Mouse (Mus musculus): Measurements from ENCODE around the gene Smg5.

Smg5 gene

GRCm38 (mm10) chr3:88393776-88394375 is 57.8 kb downstream of the Smg5 start:
- no peak for DNase-seq (ENCODE audit: low read depth, low spot score)

DNA sequence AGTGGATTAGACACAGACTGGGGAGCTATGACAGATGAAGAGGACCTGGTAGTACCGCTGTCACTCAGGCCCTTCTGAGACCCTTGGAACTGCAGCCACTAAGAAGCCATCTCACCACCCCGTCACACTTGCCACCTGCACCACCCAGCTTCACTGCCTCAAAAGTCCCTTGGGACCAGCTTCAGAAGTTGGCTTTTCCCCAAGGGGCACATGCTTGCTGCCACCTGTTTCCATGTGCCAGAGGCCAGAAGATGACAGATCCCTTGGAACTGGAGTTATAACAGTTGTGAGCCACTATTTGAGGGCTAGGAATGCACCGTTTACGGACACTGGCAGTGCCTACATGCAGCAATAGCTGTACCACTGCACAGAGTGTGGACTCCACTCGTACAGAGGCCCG is 59.2 kb downstream of the Smg5 start:
- DNase-seq (ENCODE audit: low read depth, low spot score) = no peak

- no peak for DNase-seq (ENCODE audit: low read depth, low spot score)
Measured at GRCm38 (mm10) chr3:88395742-88396141, 59.7 kb downstream of the Smg5 start.

DNA sequence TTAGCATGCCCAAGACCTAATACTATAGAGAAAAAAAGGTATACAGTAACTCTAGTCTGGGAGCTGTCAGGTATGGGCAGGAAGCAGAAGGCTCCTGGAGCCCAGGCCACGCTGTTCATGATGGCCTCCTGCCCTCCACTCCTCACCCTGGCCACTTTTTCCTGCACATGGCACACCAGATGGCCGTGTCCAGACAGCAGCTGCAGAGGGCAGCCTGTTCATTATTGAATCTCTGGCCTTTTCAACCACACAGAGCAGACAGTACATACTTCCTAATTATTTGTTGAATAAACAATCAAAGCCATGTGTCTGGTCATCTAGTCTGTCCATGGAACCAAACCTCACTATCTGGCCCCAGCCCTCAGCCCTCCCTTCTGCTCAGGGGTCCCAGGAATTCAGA is 62.6 kb downstream of the Smg5 start:
- DNase-seq (ENCODE audit: low read depth, low spot score) = no peak

DNA sequence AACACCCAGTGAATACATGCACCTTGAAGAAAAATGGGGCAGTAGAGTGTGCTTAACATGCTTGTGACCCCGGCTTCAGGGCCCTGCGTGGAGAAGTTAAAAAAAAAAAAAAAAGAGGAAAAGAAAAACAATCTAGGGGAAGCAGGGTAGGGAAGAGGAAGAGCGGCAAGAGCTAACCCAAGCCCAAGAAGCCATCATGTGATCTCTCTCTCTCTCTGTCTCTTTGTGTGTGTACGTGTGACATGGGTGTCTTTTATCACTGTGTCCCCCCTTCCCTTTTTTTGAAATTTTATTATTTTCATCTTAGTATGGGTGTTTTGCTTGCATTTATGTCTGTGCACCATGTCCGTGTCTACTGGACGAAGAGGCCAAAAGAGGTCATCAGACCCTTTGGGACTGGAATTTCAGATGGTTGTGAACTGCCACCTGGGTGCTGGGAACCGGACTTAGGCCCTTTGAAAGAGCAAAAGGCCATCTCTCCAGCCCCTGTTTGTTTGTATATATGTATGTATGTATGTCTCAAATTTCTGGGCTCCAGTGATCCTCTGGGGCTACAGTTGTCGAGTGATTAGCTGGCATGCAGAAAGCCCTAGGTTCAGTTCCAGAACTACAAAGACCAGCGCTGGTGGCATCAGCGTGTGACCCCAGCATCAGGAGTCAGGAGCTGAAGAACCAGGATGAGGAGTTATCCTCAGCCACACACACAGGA is 67.6 kb downstream of the Smg5 start:
- no peak for DNase-seq (ENCODE audit: low read depth, low spot score)

DNA sequence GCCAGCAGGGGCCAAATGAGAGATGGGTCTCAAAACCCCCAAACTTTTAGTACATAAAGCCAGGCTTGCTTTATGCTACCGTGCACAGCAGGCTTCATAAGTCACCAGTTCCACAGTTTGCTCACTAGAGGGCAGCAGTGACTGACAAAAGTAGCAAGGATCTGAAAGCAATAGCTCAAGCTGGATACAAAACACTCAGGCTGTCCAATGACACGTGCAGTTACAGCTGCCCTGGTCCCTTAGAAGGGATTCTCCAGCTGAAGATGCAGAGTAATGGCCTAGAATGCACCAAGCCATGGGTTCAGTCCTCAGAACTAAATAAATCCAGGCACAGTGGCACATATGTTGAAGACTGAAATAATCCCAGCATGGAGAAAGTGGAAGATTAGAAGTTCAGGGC is 71.0 kb downstream of the Smg5 start:
- DNase-seq (ENCODE audit: low read depth, low spot score) = peak; percentile 88

DNA sequence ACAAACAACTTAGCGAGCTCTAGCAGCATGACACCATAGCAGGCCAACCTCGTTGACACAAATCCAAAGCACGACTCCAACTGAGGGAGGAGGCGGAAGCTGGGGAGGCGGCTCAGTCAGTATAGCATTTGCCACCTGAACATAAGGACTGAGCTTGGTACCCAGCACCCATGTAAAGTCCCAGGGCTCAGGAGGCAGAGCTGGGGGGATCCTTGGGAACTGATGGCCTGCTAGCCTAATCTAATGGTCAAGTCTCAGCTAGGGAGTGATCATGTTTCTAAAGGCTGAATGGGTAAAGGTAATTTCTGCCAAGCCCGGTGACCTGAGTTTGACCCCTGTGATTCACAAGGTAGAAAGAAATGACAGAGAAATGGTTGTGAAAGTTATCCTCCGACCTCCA is 71.5 kb downstream of the Smg5 start:
- DNase-seq (ENCODE audit: low read depth, low spot score) = no peak

DNA sequence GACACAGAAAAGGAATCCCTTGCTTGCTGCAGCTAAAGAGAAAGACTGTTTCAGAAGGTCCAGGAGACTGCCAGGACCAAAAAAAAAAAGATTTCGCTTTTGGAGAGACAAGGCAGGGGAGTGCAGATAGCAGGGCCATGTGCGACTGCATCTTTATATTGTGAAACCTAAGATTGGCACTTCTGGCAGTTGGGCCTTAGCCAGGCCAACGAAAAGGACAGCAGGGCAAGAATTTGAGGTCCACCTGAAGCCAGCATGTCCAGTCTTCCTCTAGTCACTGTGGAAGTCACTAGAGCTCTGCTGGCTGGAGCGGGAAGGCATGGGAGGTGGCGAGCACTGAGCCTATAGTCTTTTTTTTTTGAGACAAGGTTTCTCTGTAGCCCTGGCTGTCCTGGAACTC is 72.9 kb downstream of the Smg5 start:
- DNase-seq (ENCODE audit: low read depth, low spot score) = no peak

- peak; percentile 89 for DNase-seq (ENCODE audit: low read depth, low spot score)
Measured at GRCm38 (mm10) chr3:88409741-88410644, 73.9 kb downstream of the Smg5 start, which contains the start of gene Pmf1. Gene Pmf1, minus strand, starts transcription at chr3:88410331.

- no peak for DNase-seq (ENCODE audit: low read depth, low spot score)
Measured at GRCm38 (mm10) chr3:88410645-88411031, 74.6 kb downstream of the Smg5 start.

- DNase-seq (ENCODE audit: low read depth, low spot score) = no peak
Measured at GRCm38 (mm10) chr3:88411681-88412080, 75.6 kb downstream of the Smg5 start.
